Comparison of ENCODE assay signal across 9 mouse cellular contexts in the genomic region with DNA sequence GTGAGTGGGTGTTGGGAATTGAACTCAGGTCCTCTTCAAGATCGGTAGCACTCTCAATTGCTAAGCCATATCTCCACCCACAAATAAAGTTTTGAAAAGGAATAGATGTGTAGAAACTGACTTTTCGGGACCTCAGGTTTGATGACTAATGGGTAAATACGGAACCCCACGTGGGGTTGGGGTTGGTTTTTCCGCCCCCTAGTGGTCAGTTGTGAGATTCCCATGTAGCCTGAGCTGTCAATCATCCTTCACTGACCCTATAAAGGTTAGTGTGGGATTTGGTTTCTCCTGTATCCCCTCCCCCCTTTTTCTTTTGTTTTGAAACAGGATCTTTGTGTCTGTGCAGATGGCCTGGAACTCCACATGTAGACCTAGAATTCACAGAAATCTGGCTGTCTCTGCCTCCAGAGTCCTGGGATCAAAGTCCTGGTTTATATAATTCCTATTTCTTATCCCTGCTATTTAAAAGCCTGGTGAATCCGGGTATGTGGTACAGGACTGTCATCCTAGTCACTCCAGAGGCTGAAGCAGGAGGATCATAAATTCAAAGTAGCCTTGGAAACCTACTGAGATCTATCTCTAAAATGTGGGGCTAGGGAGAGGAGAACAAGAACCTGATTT. TPM values are rescaled to one million over a fixed set of nuclear protein-coding genes. Genes with fewer than 3 reads are reported as not detected.
DNase-seq lines count a peak whose midpoint lies in the region; ATAC-seq and TF ChIP-seq lines count a peak whose summit lies in the region.
"Had no signal": no experiment of that assay in that cellular context is flagged by ENCODE, and none has a peak within 500 bp of the region (broad histone marks: within the 10 kb centered on the region; RNA-seq: fewer than 3 reads in every experiment).

No protein-coding gene starts in this region.

- H3K9ac ChIP-seq in forebrain, embryonic 14.5 days (ENCODE audit: low read length) = no peak overlapping the region
- H3K9ac ChIP-seq in forebrain, embryonic 12.5 days = no peak overlapping the region
- H3K9ac ChIP-seq in kidney, postnatal 0 days (ENCODE audit: low read depth, low read length) = no peak overlapping the region

- 34% methylated on average over 6 of the region's 6 CpGs for WGBS in forebrain, embryonic 14.5 days
- 34% methylated on average over 6 of the region's 6 CpGs for WGBS in forebrain, embryonic 12.5 days
- 28% methylated on average over 6 of the region's 6 CpGs for WGBS in kidney, postnatal 0 days
- WGBS in lung, adult 2 months = 16% methylated on average over 6 of the region's 6 CpGs
- WGBS in spleen, adult 2 months = 14% methylated on average over 6 of the region's 6 CpGs

- H3K4me1 ChIP-seq in forebrain, embryonic 14.5 days (ENCODE audit: control insufficient read depth, insufficient read depth, low read length) = no peaks in the 10 kb centered on the region
- H3K4me1 ChIP-seq in forebrain, embryonic 12.5 days = no peaks in the 10 kb centered on the region
- peaks cover 31% of the 10 kb centered on the region for H3K4me1 ChIP-seq in E14TG2a.4 (replicated peaks; ENCODE audit: low read depth, low read length)
- no peaks in the 10 kb centered on the region for H3K4me1 ChIP-seq in kidney, postnatal 0 days (replicated peaks; ENCODE audit: insufficient read depth, low read length)
- H3K4me1 ChIP-seq in lung, adult 2 months (ENCODE audit: control insufficient read depth, insufficient read depth, low read length) = no peaks in the 10 kb centered on the region
- no peaks in the 10 kb centered on the region for H3K4me1 ChIP-seq in spleen, adult 2 months (ENCODE audit: control insufficient read depth, insufficient read depth, insufficient read length)

- peak; percentile 60; the same call in 1 of the 2 replicates for ATAC-seq in forebrain, embryonic 14.5 days
- no peak for ATAC-seq in forebrain, embryonic 12.5 days (ENCODE audit: low FRiP score)
- ATAC-seq in kidney, postnatal 0 days (replicated peaks; ENCODE audit: low FRiP score, low read depth) = no peak; the same call in 1 of the 2 replicates

- H3K4me3 ChIP-seq in forebrain, embryonic 14.5 days (ENCODE audit: low read depth, low read length) = no peak overlapping the region
- H3K4me3 ChIP-seq in forebrain, embryonic 12.5 days (replicated peaks) = no peak overlapping the region
- no peak overlapping the region for H3K4me3 ChIP-seq in E14TG2a.4 (replicated peaks; ENCODE audit: low read length)
- no peak overlapping the region for H3K4me3 ChIP-seq in gastrocnemius, adult 2 months
- H3K4me3 ChIP-seq in kidney, postnatal 0 days (replicated peaks; ENCODE audit: low read depth, low read length) = no peak overlapping the region
- H3K4me3 ChIP-seq in lung, adult 2 months (replicated peaks; ENCODE audit: extremely low read depth, low read depth, low read length) = no peak overlapping the region
- no peak overlapping the region for H3K4me3 ChIP-seq in spleen, adult 2 months (ENCODE audit: extremely low read depth, insufficient read depth, insufficient read length)

- H3K27ac ChIP-seq in forebrain, embryonic 14.5 days (ENCODE audit: low read depth, low read length) = no peak overlapping the region
- H3K27ac ChIP-seq in forebrain, embryonic 12.5 days = no peak overlapping the region
- no peak overlapping the region for H3K27ac ChIP-seq in gastrocnemius, adult 2 months
- H3K27ac ChIP-seq in kidney, postnatal 0 days = no peak overlapping the region
- no peak overlapping the region for H3K27ac ChIP-seq in spleen, adult 2 months (ENCODE audit: insufficient read depth, low read length)
- H3K27ac ChIP-seq: macrophage had no signal

- H3K4me2 ChIP-seq in forebrain, embryonic 14.5 days (ENCODE audit: low read length) = no peak overlapping the region
- no peak overlapping the region for H3K4me2 ChIP-seq in forebrain, embryonic 12.5 days
- no peak overlapping the region for H3K4me2 ChIP-seq in kidney, postnatal 0 days (ENCODE audit: low read length)

- no peak for TF ChIP-seq POLR2A in lung, adult 2 months (IDR thresholded peaks at IDR 0.05; ENCODE audit: borderline replicate concordance, extremely low read depth, low read depth, low read length)
- no peak for TF ChIP-seq POLR2A in spleen, adult 2 months (IDR thresholded peaks at IDR 0.05; ENCODE audit: low read depth, low read length)

- H3K9me3 ChIP-seq in forebrain, embryonic 14.5 days (replicated peaks; ENCODE audit: control insufficient read depth, low read length) = no peaks in the 10 kb centered on the region
- H3K9me3 ChIP-seq in forebrain, embryonic 12.5 days = no peaks in the 10 kb centered on the region
- no peaks in the 10 kb centered on the region for H3K9me3 ChIP-seq in E14TG2a.4 (ENCODE audit: low read length)
- no peaks in the 10 kb centered on the region for H3K9me3 ChIP-seq in kidney, postnatal 0 days (replicated peaks; ENCODE audit: low read length)

- H3K36me3 ChIP-seq in forebrain, embryonic 14.5 days (ENCODE audit: control insufficient read depth, insufficient read depth, low read length) = peaks cover 30% of the 10 kb centered on the region
- H3K36me3 ChIP-seq in forebrain, embryonic 12.5 days (replicated peaks) = peaks cover 25% of the 10 kb centered on the region
- peaks cover 42% of the 10 kb centered on the region for H3K36me3 ChIP-seq in E14TG2a.4 (ENCODE audit: insufficient read depth, low read length)
- H3K36me3 ChIP-seq in kidney, postnatal 0 days (ENCODE audit: insufficient read depth, low read length) = peaks cover 21% of the 10 kb centered on the region
- H3K36me3 ChIP-seq in spleen, adult 2 months (ENCODE audit: control insufficient read depth, insufficient read depth, low read length) = peaks cover 23% of the 10 kb centered on the region

- no peaks in the 10 kb centered on the region for H3K27me3 ChIP-seq in forebrain, embryonic 14.5 days (replicated peaks; ENCODE audit: control insufficient read depth, insufficient read depth, low read length)
- no peaks in the 10 kb centered on the region for H3K27me3 ChIP-seq in forebrain, embryonic 12.5 days
- H3K27me3 ChIP-seq in E14TG2a.4 (ENCODE audit: insufficient read depth, low read length) = no peaks in the 10 kb centered on the region
- H3K27me3 ChIP-seq in kidney, postnatal 0 days (ENCODE audit: insufficient read depth, low read length) = no peaks in the 10 kb centered on the region
- H3K27me3 ChIP-seq in spleen, adult 2 months (ENCODE audit: control insufficient read depth, insufficient read depth, low read length) = no peaks in the 10 kb centered on the region

- peak; percentile 64 for DNase-seq in forebrain, embryonic 14.5 days (ENCODE audit: low spot score)
- peak; percentile 60 for DNase-seq in c-Kit-positive CD71-positive TER-119-negative erythroid progenitor cells, embryonic 14.5 days (ENCODE audit: low read depth)
- peak; percentile 64 for DNase-seq in gastrocnemius, adult 2 months
- DNase-seq in kidney, postnatal 0 days (ENCODE audit: low spot score) = peak; percentile 59
- peak; percentile 50 for DNase-seq in lung, adult 2 months
- DNase-seq in spleen, adult 2 months (ENCODE audit: low read depth in 1 of 2, low spot score in 2 of 2) = peak; percentile 47 to 54

- intact Hi-C loops in gastrocnemius, adult 2 months (cut with DNase I) = loop anchor here (5.0 kb wide), 2 partner anchors 47 to 92 kb away; no protein-coding TSS in a partner anchor

- peak; percentile 78 for TF ChIP-seq CTCF in E14TG2a.4 (conservative IDR thresholded peaks at IDR 0.05; ENCODE audit: low read length)
- peak; percentile 92 for TF ChIP-seq CTCF in gastrocnemius, adult 2 months (IDR thresholded peaks at IDR 0.05)
- TF ChIP-seq CTCF in kidney, postnatal 0 days (IDR thresholded peaks at IDR 0.05; ENCODE audit: low read depth) = peak; percentile 83
- peak; percentile 78 for TF ChIP-seq CTCF in lung, adult 2 months (IDR thresholded peaks at IDR 0.05; ENCODE audit: insufficient read depth, low read length)
- peak; percentile 57; the same call in 1 of the 2 replicates for TF ChIP-seq CTCF in spleen, adult 2 months (IDR thresholded peaks at IDR 0.05; ENCODE audit: extremely low read depth, insufficient read depth, insufficient read length, insufficient replicate concordance)

RNA-seq across cellular contexts. Expression of a gene that starts 20.4 kb away (rescaled TPM):
- polyA plus RNA-seq in forebrain, embryonic 14.5 days (2014; fragmentation: Nextera tagmentation; extraction: Ambion mirVana) = 137 and 144 TPM in 2 replicates
- polyA plus RNA-seq in forebrain, embryonic 12.5 days (2016; fragmentation: Nextera tagmentation; extraction: Ambion mirVana) = 169 and 173 TPM in 2 replicates
- 10 to 100 TPM; 33.1 to 37.6 TPM for total RNA-seq in gastrocnemius, adult 2 months (2021)
- 319 and 337 TPM in 2 replicates for polyA plus RNA-seq in kidney, postnatal 0 days (2015; fragmentation: Nextera tagmentation; extraction: Ambion mirVana)
- 131 TPM in 2 replicates for polyA plus RNA-seq in lung, adult 2 months (2012; rRNA removed)
- polyA plus RNA-seq in spleen, adult 2 months (2012; rRNA removed) = 45.1 and 63.8 TPM in 2 replicates

RNA-seq across cellular contexts. Expression of a gene that starts 40.4 kb away (rescaled TPM):
- 9.7 and 11.2 TPM in 2 replicates for polyA plus RNA-seq in forebrain, embryonic 14.5 days (2014; fragmentation: Nextera tagmentation; extraction: Ambion mirVana)
- polyA plus RNA-seq in forebrain, embryonic 12.5 days (2016; fragmentation: Nextera tagmentation; extraction: Ambion mirVana) = 13.0 and 13.8 TPM in 2 replicates
- total RNA-seq in gastrocnemius, adult 2 months (2021) = 1 to 10 TPM; 8.0 to 10.0 TPM
- polyA plus RNA-seq in kidney, postnatal 0 days (2015; fragmentation: Nextera tagmentation; extraction: Ambion mirVana) = 4.9 and 5.2 TPM in 2 replicates
- polyA plus RNA-seq in lung, adult 2 months (2012; rRNA removed) = 16.5 and 18.1 TPM in 2 replicates
- polyA plus RNA-seq in spleen, adult 2 months (2012; rRNA removed) = 14.9 and 17.6 TPM in 2 replicates
